Mouse (Mus musculus) ES-E14 (cell line): ENCODE measurements around the gene 1500011B03Rik.
"Not testable (repeated sequence)": the region's sequence is repeated elsewhere in the genome, so short reads cannot be mapped to it uniquely, and the experiment has no call there.

Experiments used
- HCFC1 ChIP-seq: IDR thresholded peaks from 2 replicates; pipeline ENCODE4 v1.6.1; 2012; ENCODE audit warnings: low read length, inconsistent platforms, borderline replicate concordance; ENCODE audit not compliant: insufficient read depth
- MAFK ChIP-seq: IDR thresholded peaks from 2 replicates; pipeline ENCODE4 v1.6.1; 2014; ENCODE audit warnings: mild to moderate bottlenecking, low read depth, low read length, inconsistent platforms; ENCODE audit not compliant: insufficient read depth
- ZC3H11A ChIP-seq: IDR thresholded peaks from 2 replicates; pipeline ENCODE4 v1.6.1; 2012; ENCODE audit warnings: low read depth, mild to moderate bottlenecking, inconsistent platforms, low read length, borderline replicate concordance
- ZNF384 ChIP-seq: IDR thresholded peaks from 2 replicates; pipeline ENCODE4 v1.6.1; 2012; ENCODE audit warnings: low read depth, low read length, inconsistent platforms

- not testable (repeated sequence) for TF ChIP-seq HCFC1, ZC3H11A, ZNF384, MAFK
Measured at GRCm38 (mm10) chr5:114844371-114844770, 21.1 kb upstream of the 1500011B03Rik start.
